Mouse (Mus musculus) heart, postnatal 0 days (tissue): ENCODE results near the gene Ap3s2. TPM values are rescaled to one million over a fixed set of nuclear protein-coding genes. Genes with fewer than 3 reads are reported as not detected.

ENCODE experiments used
- ATAC-seq: fragments of 200-750 bp; cut with Nextera tagmentation; 2 replicates; pipeline ENCODE4 v1.8.0; 2017; ENCODE audit warnings: low read depth, moderate number of reproducible peaks, moderate library complexity; ENCODE audit not compliant: insufficient read depth
- DNase-seq: peaks from one replicate; pipeline ENCODE4 v3.0.0-alpha.2; 2016; ENCODE audit warnings: low spot score
- H3K27ac ChIP-seq: fragments of 300-500 bp; sonication (generic); 2 replicates; pipeline ENCODE4 v1.5.1; 2014; ENCODE audit warnings: low read depth, mild to moderate bottlenecking
- H3K27me3 ChIP-seq: fragments of 300-500 bp; sonication (generic); 2 replicates; pipeline ENCODE4 v1.6.1; 2014; ENCODE audit warnings: low read length, mixed read lengths; ENCODE audit not compliant: control insufficient read depth, insufficient read depth
- H3K36me3 ChIP-seq: fragments of 300-500 bp; sonication (generic); replicated peaks from 2 replicates; pipeline ENCODE4 v1.6.1; 2014; ENCODE audit warnings: low read length, mixed read lengths; ENCODE audit not compliant: control insufficient read depth, insufficient read depth
- H3K4me1 ChIP-seq: fragments of 300-500 bp; sonication (generic); 2 replicates; pipeline ENCODE4 v1.6.1; 2014; ENCODE audit warnings: antibody characterized with exemption; ENCODE audit not compliant: control insufficient read depth, insufficient read depth
- H3K4me2 ChIP-seq: fragments of 300-500 bp; sonication (generic); 2 replicates; pipeline ENCODE4 v1.6.1; 2014; ENCODE audit warnings: low read depth, mild to moderate bottlenecking, low read length, moderate library complexity
- H3K4me3 ChIP-seq: fragments of 300-500 bp; sonication (generic); 2 replicates; pipeline ENCODE4 v1.5.1; 2014; ENCODE audit warnings: low read depth, low read length
- H3K9ac ChIP-seq: fragments of 300-500 bp; sonication (generic); replicated peaks from 2 replicates; pipeline ENCODE4 v1.6.1; 2014; ENCODE audit warnings: low read depth, low read length, mixed read lengths
- H3K9me3 ChIP-seq: fragments of 300-500 bp; sonication (generic); replicated peaks from 2 replicates; pipeline ENCODE4 v1.6.1; 2016; ENCODE audit warnings: low read length; ENCODE audit not compliant: control insufficient read depth
- CTCF ChIP-seq: IDR thresholded peaks from 2 replicates; pipeline ENCODE4 v1.5.1; 2016; ENCODE audit warnings: antibody characterized with exemption, control low read depth, low read depth
- EP300 ChIP-seq: IDR thresholded peaks from 2 replicates; pipeline ENCODE4 v1.6.1; 2016; ENCODE audit warnings: antibody characterized with exemption, low read depth
- WGBS: fragments of 180-500 bp; shearing (Covaris S2); extraction: QIAGEN DNeasy Blood & Tissue Kit; methylation state at CpG from one replicate; pipeline ENCODE4 v1.1.7; 2014; 5-methylcytosine and 5-hydroxymethylcytosine counted together
- polyA plus RNA-seq: library from polyadenylated mRNA; unstranded; fragments of >200 nt; fragmentation: Nextera tagmentation; extraction: Ambion mirVana; gene quantifications from 2 replicates; pipeline ENCODE4 v1.2.1, GENCODE M21; 2015
- total RNA-seq: library from RNA; depleted of rRNA; stranded (reverse); fragments of >200 nt; gene quantifications from 2 replicates; pipeline ENCODE4 v1.2.3, GENCODE M21; 2014; ENCODE audit warnings: low replicate concordance; rRNA removed

Gene Ap3s2
- total RNA-seq = 9.8 and 11.9 TPM in 2 replicates
- 20.5 and 21.5 TPM in 2 replicates for polyA plus RNA-seq

DNA sequence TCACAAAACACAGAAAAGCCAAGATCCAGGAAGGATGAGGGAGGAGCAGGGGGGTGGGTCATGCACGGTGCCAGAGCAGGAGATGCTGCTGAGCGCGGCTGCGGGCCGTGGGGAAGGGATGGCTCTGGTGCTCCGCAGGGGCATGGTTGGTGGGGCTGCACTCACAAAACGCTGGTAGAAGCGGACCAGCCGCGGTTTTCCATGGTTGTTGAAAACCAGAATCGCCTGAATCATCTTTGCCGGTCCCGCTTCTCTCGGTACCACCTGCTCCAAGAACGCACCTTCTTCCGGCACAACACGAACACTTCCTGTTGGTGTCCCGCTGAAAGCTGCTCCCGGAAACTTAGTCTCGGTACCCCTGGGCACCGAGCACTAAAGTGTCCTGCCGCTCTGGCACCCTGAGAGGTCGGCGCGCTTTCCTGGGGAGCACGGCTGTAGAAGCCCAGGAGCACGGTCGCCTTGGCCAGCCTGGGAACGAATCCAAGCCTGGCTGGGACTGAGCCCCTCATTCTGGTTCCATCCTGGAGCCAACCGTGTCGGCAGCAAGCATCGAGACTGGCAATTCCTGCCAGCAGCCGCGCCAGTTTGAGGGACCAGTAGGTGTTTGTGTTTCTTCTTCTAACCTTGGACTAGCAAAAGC is at the start of gene Ap3s2:
Gene Ap3s2, minus strand, starts transcription at position 306 of the 640 bp plus-strand sequence.
- no peak for TF ChIP-seq EP300
- TF ChIP-seq CTCF = no peak
- Histone ChIP-seq H3K4me3 (peak within 1 kb of the TSS; percentile 91), H3K4me1 (0 out of 2 replicates have a peak, but pooled peaks cover 7% of the 10 kb centered on the region), H3K9ac (peak within 1 kb of the TSS; percentile 91), H3K4me2 (peak within 1 kb of the TSS; percentile 93), H3K36me3 (peaks cover 9% of the 10 kb centered on the region), H3K27me3 (no peaks in the 10 kb centered on the region), H3K9me3 (no peaks in the 10 kb centered on the region), H3K27ac (peak within 1 kb of the TSS; percentile 85)
- under 1% methylated on average over 34 of the region's 34 CpGs for WGBS
- peak; percentile 96 for ATAC-seq
- DNase-seq = peak; percentile 84

DNA sequence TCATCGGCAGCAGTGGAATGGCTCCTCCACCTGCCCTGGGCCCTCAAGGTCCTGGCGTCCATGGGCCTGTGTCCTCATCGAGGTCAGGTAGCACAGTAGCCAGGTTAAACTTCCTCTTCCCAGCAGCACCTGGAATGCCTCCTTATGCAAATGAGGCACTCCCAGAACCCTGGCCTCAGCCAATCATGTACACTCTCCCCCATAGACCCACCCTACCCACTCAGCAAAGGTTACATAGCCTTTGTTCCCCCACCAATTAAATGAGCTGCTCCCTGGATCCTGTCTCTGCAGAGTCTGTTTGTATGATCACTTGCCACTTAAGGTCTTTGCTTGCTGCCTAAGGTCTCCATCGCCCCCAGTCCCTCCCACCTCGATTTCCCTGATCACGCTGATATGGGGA is 47.9 kb upstream of the Ap3s2 start:
- Histone ChIP-seq H3K27ac (no peak overlapping the region), H3K4me1 (no peaks in the 10 kb centered on the region), H3K36me3 (no peaks in the 10 kb centered on the region), H3K9ac (no peak overlapping the region), H3K4me3 (no peak overlapping the region), H3K27me3 (no peaks in the 10 kb centered on the region), H3K9me3 (no peaks in the 10 kb centered on the region), H3K4me2 (no peak overlapping the region)
- 82% methylated on average over 6 of the region's 6 CpGs for WGBS
- no peak for ATAC-seq
- DNase-seq = no peak
- TF ChIP-seq CTCF (no peak), EP300 (no peak)

DNA sequence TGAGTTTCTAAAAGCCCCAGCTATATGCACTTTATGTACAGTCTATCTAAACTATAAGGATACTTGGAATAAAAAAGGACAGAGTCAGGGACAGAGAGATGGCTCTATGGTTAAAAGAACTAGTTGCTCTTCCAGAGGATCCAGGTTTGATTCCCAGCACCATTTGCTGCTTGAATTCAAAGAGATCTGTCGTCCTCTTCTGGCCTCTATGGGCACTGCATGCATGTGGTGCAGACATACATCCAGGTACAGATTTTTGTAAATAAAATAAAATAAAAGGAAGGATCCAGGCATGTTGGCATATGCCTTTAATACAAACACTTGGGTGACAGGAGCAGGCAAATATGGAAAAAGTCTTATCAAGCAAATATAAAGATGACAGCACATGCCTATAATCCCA is 41.2 kb upstream of the Ap3s2 start:
- H3K27ac ChIP-seq = no peak overlapping the region
- DNase-seq (no peak), ATAC-seq (no peak)
- 38% methylated on average over 1 of the region's 1 CpGs for WGBS
- H3K9me3 ChIP-seq = no peaks in the 10 kb centered on the region
- no peak overlapping the region for H3K4me3 ChIP-seq
- H3K4me1 ChIP-seq = no peaks in the 10 kb centered on the region
- H3K27me3 ChIP-seq = no peaks in the 10 kb centered on the region
- H3K9ac ChIP-seq = no peak overlapping the region
- no peaks in the 10 kb centered on the region for H3K36me3 ChIP-seq
- no peak overlapping the region for H3K4me2 ChIP-seq
- TF ChIP-seq CTCF (no peak; the same call in 1 of the 2 replicates), EP300 (no peak)

DNA sequence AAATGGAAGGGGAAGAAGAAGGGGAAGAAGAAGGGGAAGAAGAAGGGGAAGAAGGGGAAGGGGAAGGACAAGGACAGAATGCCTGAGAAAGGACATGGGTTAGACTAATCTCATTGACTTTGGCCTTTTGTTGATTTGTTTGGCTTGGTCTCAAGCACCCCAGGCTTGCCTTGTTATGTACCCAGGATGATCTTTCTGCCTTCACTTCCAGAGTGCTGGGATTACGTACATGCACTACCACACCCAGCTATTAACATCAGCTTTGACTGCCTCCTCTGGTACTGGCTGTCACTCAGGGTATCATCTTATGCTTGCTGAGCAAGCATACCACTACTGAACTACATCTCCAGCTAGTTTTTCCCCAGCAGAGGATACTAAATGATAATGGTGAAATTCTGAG is 35.7 kb upstream of the Ap3s2 start:
- no peaks in the 10 kb centered on the region for H3K36me3 ChIP-seq
- no peak overlapping the region for H3K27ac ChIP-seq
- H3K9me3 ChIP-seq = no peaks in the 10 kb centered on the region
- H3K9ac ChIP-seq = no peak overlapping the region
- no peak overlapping the region for H3K4me2 ChIP-seq
- no peaks in the 10 kb centered on the region for H3K27me3 ChIP-seq
- ATAC-seq (no peak), DNase-seq (no peak)
- H3K4me1 ChIP-seq = no peaks in the 10 kb centered on the region
- no peak overlapping the region for H3K4me3 ChIP-seq
- 90% methylated on average over 1 of the region's 1 CpGs for WGBS
- TF ChIP-seq CTCF (no peak), EP300 (no peak)

DNA sequence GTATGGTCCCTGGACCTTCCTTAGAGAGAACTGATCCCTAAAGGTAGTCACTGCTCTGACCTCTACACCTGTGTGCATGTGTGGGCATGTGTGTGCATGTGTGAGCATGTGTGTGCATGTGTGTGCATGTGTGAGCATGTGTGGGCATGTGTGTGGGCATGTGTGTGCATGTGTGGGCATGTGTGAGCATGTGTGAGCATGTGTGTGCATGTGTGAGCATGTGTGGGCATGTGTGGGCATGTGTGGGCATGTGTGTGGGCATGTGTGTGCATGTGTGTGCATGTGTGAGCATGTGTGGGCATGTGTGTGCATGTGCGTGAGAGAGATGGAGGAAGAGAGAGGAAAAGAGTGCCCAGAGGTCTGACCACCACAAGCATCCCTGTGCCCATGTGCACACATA is 34.4 kb upstream of the Ap3s2 start:
- Histone ChIP-seq H3K27ac (no peak overlapping the region), H3K9ac (no peak overlapping the region), H3K9me3 (no peaks in the 10 kb centered on the region), H3K27me3 (no peaks in the 10 kb centered on the region), H3K4me1 (no peaks in the 10 kb centered on the region), H3K4me3 (no peak overlapping the region), H3K36me3 (no peaks in the 10 kb centered on the region), H3K4me2 (no peak overlapping the region)
- WGBS = 88% methylated on average over 1 of the region's 1 CpGs
- TF ChIP-seq CTCF = no peak
- TF ChIP-seq EP300 = no peak
- DNase-seq (no peak), ATAC-seq (no peak)

DNA sequence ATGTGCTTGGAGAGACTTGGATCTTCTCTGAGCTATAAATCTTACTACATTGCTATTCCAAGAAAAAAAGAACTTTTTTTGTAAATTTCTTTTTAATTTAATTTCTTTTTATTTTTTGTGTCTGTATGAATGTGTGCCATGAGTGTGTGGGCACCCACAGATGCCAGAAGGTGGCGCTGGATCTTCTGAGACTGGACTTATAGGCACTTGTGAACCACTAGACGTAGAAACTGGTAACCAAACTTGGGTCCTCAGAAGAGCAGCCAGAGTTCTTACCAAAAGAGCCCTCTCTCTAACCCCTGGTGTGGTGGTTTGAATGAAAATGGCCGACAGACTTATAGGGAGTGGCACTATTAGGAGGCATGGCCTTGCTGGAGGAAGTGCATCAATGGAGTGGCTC is 30.6 kb upstream of the Ap3s2 start:
- WGBS = 66% methylated on average over 3 of the region's 3 CpGs
- TF ChIP-seq EP300 = no peak
- no peak for TF ChIP-seq CTCF

More for the DNA sequence above, 30.6 kb upstream of the Ap3s2 start:
- DNase-seq (no peak), ATAC-seq (no peak)
- no peaks in the 10 kb centered on the region for H3K4me1 ChIP-seq
- H3K36me3 ChIP-seq = no peaks in the 10 kb centered on the region
- no peaks in the 10 kb centered on the region for H3K9me3 ChIP-seq
- no peak overlapping the region for H3K27ac ChIP-seq
- H3K4me2 ChIP-seq = no peak overlapping the region
- no peak overlapping the region for H3K9ac ChIP-seq
- no peaks in the 10 kb centered on the region for H3K27me3 ChIP-seq
- H3K4me3 ChIP-seq = no peak overlapping the region
